Mouse (Mus musculus): ENCODE data around the gene Osbpl10. TPM values are rescaled to one million over a fixed set of nuclear protein-coding genes. Genes with fewer than 3 reads are reported as not detected.
"Not testable (repeated sequence)": the region's sequence is repeated elsewhere in the genome, so short reads cannot be mapped to it uniquely, and the experiment has no call there.

Osbpl10 gene
- polyA plus RNA-seq, 1 experiment from 2014 or later = 2.8 TPM

DNA sequence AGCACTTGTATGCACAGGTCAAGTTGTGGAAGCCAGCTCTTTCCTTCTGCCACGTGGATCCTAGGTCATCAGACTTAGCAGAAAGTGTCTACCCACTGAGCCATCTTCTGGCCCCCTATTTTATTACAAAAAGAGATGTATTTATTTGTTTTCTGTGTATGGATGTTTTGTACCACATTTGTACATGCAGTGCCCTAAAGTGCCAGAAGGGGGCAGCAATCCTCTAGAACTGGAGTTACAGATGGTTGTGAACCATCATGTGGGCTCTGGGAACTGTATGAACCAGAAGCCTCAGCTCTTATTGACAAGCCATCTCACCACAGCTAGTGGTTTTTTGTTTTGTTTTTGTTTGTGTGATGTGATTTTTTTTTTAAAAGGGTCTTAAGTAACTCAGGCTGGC is 25.5 kb upstream of the Osbpl10 start:
- Histone ChIP-seq H3K36me3 (no peaks in the 10 kb centered on the region), H3K4me2 (replicated peaks) (no peak overlapping the region), H3K4me3 (replicated peaks) (no peak overlapping the region), H3K27ac (replicated peaks) (no peak overlapping the region), H3K9me3 (replicated peaks) (no peaks in the 10 kb centered on the region), H3K9ac (no peak overlapping the region), H3K27me3 (no peaks in the 10 kb centered on the region), H3K4me1 (0 out of 2 replicates have a peak, but pooled peaks cover 4% of the 10 kb centered on the region)
- ATAC-seq (ENCODE audit: insufficient number of reproducible peaks, low FRiP score, low TSS enrichment, low read depth) = no peak
- WGBS = 55% methylated on average over 1 of the region's 1 CpGs

DNA sequence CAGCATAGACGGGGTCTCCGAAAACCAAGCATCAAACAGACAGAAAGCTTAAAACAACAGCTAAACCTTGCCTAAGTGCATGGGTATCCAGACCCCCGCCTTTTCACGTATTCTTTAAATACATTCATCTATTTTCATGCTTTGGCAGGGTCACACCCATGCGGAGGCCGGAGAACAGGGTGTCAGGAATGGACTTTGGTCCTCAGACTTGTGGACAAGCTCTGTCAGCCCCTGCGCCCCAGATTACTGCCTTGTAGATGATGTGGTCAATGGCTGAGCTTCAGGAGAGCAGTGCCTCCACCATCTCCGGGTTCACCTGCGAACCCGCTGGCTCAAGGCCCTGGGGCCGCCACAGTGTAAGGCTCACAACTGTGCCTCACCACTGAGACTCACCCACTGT is 23.0 kb upstream of the Osbpl10 start:
- Histone ChIP-seq H3K4me2 (replicated peaks) (no peak overlapping the region), H3K27me3 (no peaks in the 10 kb centered on the region), H3K4me3 (replicated peaks) (no peak overlapping the region), H3K4me1 (no peaks in the 10 kb centered on the region), H3K36me3 (no peaks in the 10 kb centered on the region), H3K27ac (replicated peaks) (no peak overlapping the region), H3K9me3 (replicated peaks) (no peaks in the 10 kb centered on the region), H3K9ac (no peak overlapping the region)
- ATAC-seq (ENCODE audit: insufficient number of reproducible peaks, low FRiP score, low TSS enrichment, low read depth) = no peak
- WGBS = 88% methylated on average over 11 of the region's 11 CpGs

DNA sequence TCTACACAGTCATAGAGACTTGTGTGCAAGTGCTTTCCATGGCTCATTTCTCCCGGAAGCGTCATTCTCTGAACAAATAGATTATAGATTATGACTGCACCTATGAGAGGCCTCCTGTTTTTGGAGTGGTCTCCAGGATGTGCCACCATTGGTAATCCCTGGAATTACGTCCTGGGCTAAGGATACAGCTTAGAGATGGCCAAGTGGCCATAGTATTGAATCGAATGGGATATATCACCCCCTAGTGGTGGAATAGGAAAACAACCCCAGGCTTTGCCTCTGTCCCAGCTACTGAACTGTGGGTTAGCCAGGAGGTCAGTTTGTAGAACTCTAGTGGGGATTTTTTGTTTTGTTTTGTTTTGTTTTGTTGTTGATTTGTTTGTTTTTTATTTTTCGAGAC is 21.4 kb upstream of the Osbpl10 start:
- no peak for ATAC-seq (ENCODE audit: insufficient number of reproducible peaks, low FRiP score, low TSS enrichment, low read depth)
- no peaks in the 10 kb centered on the region for H3K36me3 ChIP-seq
- H3K4me1 ChIP-seq = no peaks in the 10 kb centered on the region
- H3K9ac ChIP-seq = no peak overlapping the region
- no peak overlapping the region for H3K4me3 ChIP-seq (replicated peaks)
- H3K9me3 ChIP-seq (replicated peaks) = no peaks in the 10 kb centered on the region
- no peaks in the 10 kb centered on the region for H3K27me3 ChIP-seq
- no peak overlapping the region for H3K27ac ChIP-seq (replicated peaks)
- no peak overlapping the region for H3K4me2 ChIP-seq (replicated peaks)
- WGBS = 37% methylated on average over 5 of the region's 5 CpGs

DNA sequence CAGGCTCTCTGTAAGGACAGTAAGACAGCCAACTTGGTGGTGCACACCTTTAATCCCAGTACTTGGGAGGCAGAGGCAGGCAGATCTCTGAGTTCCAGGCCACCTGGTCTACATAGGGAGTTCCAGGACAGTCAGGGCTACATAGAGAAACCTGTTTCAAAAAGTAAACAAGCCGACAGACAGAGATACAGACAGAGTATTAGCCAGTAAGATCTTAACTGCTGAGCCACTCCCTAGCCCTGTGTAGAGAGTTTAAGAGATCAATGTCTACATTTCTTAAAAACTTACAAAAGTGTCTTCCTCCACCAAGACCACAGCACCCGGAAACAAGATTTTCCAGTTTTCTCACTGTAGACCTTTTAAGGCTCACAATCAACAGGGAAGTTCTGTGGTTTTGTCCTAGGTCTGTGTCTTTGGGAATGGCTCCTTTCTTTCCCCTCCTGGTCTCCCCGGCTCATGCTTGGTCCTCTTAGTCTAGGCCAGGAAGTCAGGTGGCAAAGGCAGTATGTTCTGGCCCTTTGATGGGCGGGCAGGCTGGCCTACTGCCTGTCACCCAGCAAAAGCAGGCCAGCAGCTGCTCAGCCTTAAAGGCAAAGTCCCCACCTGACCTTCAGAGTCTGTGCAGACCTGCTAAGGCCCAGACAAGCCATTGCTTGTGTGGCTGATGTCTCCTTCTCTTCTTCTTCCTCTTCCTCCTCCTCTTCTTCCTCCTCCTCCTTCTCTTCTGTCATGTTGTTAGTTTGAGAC is 18.2 kb upstream of the Osbpl10 start:
- Histone ChIP-seq H3K9ac (no peak overlapping the region), H3K27ac (replicated peaks) (no peak overlapping the region; the same call in 1 of the 2 replicates), H3K4me1 (no peaks in the 10 kb centered on the region), H3K4me2 (replicated peaks) (no peak overlapping the region), H3K36me3 (no peaks in the 10 kb centered on the region), H3K4me3 (replicated peaks) (no peak overlapping the region), H3K27me3 (no peaks in the 10 kb centered on the region), H3K9me3 (replicated peaks) (no peaks in the 10 kb centered on the region)
- ATAC-seq (ENCODE audit: insufficient number of reproducible peaks, low FRiP score, low TSS enrichment, low read depth) = no peak
- 57% methylated on average over 4 of the region's 4 CpGs for WGBS

DNA sequence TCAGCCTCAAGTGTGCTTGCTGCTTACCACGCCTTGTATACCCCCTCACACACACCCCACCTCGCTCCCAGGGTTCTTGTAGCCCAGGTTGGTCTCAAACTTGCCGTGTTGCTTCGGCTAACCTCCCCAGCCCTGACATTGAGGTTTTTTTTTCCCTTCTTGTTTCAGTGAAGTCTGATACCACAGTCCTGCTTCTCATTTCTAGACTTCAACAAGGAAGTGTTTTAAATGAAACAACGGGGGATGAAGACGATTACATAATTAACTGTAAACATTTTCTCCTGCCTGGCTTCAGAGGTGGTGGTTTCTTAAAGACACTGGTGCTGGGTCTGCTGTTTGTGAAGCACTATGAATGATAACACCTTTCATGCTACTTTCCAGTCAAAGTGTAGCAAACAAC is 17.5 kb upstream of the Osbpl10 start:
- no peak for ATAC-seq (ENCODE audit: insufficient number of reproducible peaks, low FRiP score, low TSS enrichment, low read depth)
- no peaks in the 10 kb centered on the region for H3K36me3 ChIP-seq
- no peaks in the 10 kb centered on the region for H3K9me3 ChIP-seq (replicated peaks)
- no peak overlapping the region for H3K4me3 ChIP-seq (replicated peaks)
- H3K27ac ChIP-seq (replicated peaks) = no peak overlapping the region
- H3K9ac ChIP-seq = no peak overlapping the region
- 59% methylated on average over 6 of the region's 6 CpGs for WGBS
- H3K4me1 ChIP-seq = no peaks in the 10 kb centered on the region
- no peak overlapping the region for H3K4me2 ChIP-seq (replicated peaks)
- no peaks in the 10 kb centered on the region for H3K27me3 ChIP-seq

DNA sequence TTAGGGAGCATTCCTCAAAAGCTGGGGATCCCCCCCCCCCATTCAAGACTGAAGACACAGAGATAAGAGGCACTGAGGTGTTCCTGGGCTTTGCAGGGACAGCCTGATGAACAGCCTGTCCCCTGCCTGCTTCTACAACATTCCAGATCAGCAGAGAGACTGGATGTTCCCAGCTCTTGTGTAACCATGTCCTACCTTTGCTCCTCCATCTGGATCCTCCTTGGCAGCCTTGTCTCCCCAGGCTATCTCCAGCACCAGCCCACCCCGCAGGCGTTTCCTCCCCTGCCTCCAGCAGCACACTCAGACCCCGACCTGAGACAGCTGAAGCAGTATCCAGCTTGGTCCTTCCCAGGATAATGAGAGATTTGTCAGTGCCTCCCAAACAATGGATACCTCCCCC is 14.3 kb upstream of the Osbpl10 start:
- WGBS = 58% methylated on average over 3 of the region's 3 CpGs
- H3K4me1 ChIP-seq = no peaks in the 10 kb centered on the region
- no peaks in the 10 kb centered on the region for H3K36me3 ChIP-seq
- H3K4me3 ChIP-seq (replicated peaks) = no peak overlapping the region
- no peaks in the 10 kb centered on the region for H3K9me3 ChIP-seq (replicated peaks)
- H3K9ac ChIP-seq = no peak overlapping the region
- no peaks in the 10 kb centered on the region for H3K27me3 ChIP-seq
- no peak overlapping the region for H3K4me2 ChIP-seq (replicated peaks)
- no peak for ATAC-seq (ENCODE audit: insufficient number of reproducible peaks, low FRiP score, low TSS enrichment, low read depth)
- no peak overlapping the region for H3K27ac ChIP-seq (replicated peaks)

DNA sequence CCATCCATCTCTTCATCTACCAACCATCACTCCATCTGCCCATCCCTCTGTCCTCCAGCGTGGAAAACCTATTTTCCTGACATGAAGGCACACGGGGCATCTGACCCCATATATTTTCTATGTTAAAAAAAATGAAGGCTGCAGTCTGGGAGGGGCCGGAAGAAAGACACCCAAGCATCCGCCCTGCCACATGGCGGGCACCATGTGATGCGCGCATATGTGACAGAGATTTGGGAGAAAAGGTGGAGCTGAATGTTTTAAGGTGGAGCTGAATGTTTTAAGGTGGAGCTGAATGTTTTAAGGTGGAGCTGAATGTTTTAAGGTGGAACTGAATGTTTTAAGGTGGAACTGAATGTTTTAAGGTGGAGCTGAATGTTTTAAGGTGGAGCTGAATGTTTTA is 12.1 kb upstream of the Osbpl10 start:
- H3K27ac ChIP-seq (replicated peaks); ATAC-seq (ENCODE audit: insufficient number of reproducible peaks, low FRiP score, low TSS enrichment, low read depth): not testable (repeated sequence)
- WGBS = 75% methylated on average over 7 of the region's 7 CpGs

DNA sequence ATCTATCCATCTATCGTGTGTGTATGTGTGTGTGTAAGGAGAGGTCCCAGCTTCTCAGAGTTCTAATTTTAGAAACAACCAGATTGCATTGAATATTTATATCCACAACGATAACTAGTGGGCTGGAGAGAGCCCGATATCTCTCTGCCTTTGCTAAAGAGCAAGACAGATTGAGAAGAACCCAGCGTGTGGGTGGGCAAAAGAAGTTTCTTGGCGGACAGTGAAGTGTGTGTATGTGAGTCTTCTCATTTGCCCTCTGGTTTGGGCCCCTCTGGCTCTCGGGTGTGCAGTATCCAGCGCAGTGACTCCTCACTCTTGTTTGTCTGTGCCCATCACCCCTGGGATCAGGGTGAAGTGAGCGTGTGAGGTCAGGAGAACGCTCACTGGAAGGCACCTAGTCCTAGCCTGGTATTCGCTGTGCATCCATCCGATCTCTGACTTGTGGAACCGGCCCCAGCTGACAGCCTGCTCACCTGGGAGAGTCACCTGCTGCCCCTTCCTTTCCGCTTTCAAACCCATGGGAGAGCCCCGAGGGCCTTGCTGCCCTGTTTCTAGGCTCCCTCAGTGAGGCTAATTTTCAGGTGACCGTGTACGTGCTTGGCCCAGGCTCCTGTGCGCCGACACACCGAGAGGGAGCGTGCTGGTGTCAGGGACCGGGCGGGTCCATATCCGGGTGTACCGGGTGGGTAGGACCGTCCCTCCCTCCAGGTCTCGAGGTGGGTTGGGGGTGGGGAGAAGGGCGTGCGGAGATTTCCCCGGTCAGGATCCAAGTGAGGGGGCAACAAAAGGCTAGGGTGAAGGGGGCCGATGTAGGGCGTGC is 698 bp upstream of the Osbpl10 start:
- Histone ChIP-seq H3K27me3 (0 out of 2 replicates have a peak, but pooled peaks cover 11% of the 10 kb centered on the region), H3K4me2 (replicated peaks) (peak overlapping the region; percentile 85), H3K27ac (replicated peaks) (peak overlapping the region; percentile 74; the same call in 1 of the 2 replicates), H3K36me3 (no peaks in the 10 kb centered on the region), H3K4me3 (replicated peaks) (peak overlapping the region; percentile 71), H3K9me3 (replicated peaks) (no peaks in the 10 kb centered on the region), H3K9ac (peak overlapping the region; percentile 68), H3K4me1 (peaks cover 14% of the 10 kb centered on the region)
- 6% methylated on average over 31 of the region's 31 CpGs for WGBS
- peak; percentile 44; the same call in 1 of the 2 replicates for ATAC-seq (ENCODE audit: insufficient number of reproducible peaks, low FRiP score, low TSS enrichment, low read depth)

More for the DNA sequence above, 12.1 kb upstream of the Osbpl10 start:
- H3K36me3 ChIP-seq; H3K4me1 ChIP-seq; H3K9ac ChIP-seq; H3K27me3 ChIP-seq; H3K4me2 ChIP-seq (replicated peaks); H3K9me3 ChIP-seq (replicated peaks); H3K4me3 ChIP-seq (replicated peaks): not testable (repeated sequence)

DNA sequence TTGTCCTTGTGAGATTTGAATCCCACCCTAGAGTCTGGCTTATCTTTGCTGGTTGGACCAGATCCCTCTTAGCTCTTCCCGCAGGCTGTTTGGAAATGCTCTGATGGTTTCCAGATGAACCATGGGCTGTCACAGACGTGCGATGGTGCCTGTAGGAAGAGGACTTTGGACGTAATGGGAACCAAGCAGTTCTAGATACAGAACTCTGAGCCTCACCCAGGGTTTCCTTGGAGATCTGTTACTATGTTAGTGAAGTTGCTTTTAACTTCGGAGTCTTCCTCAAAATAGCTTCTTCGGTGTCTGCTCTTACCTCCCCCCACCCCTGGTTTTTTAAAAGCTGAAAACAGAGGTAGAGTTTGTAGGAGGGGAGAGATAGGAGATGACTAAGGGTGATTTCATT is 1.6 kb downstream of the Osbpl10 start:
- ATAC-seq (ENCODE audit: insufficient number of reproducible peaks, low FRiP score, low TSS enrichment, low read depth) = no peak
- H3K9me3 ChIP-seq (replicated peaks) = no peaks in the 10 kb centered on the region
- H3K4me2 ChIP-seq (replicated peaks) = peak overlapping the region; percentile 85; the same call in 1 of the 2 replicates
- 46% methylated on average over 6 of the region's 6 CpGs for WGBS
- no peak overlapping the region for H3K9ac ChIP-seq
- H3K4me3 ChIP-seq (replicated peaks) = no peak overlapping the region
- H3K27ac ChIP-seq (replicated peaks) = no peak overlapping the region
- peaks cover 14% of the 10 kb centered on the region for H3K4me1 ChIP-seq
- no peaks in the 10 kb centered on the region for H3K36me3 ChIP-seq
- 0 out of 2 replicates have a peak, but pooled peaks cover 11% of the 10 kb centered on the region for H3K27me3 ChIP-seq

DNA sequence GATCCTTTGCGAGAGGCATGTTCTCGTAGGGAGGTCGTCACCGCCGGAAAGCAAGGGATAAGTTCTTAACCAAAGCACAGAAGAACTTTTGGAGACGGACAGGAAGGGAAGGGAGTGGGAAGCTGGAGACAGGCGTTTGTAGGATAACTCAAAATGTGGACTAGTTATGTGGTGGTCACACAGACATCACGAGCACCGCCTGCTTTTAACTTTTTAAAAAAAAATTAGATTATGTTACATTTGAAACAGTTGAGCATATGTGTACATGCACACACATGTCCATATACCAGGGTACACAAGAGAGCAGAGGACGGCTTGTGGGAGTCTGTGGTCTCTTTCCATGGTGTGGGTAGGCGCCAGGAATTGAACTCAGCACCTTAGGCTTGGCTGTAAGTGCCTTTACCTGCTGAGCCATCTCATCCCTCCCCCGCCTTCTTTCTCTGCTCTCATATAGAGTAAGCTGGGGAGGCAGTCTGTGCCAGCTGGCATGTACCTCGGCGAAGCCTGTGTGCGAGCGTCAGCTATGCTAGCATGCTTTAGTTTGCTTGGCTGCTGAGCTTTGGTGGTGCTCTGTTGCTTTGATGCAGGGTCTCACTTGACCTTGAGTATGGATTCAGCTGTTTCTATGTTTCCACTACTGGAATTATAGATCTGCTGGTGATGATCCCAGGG is 4.5 kb downstream of the Osbpl10 start, which contains the start of gene Rps27rt:
Gene Rps27rt, minus strand, starts transcription at position 51 of the 672 bp plus-strand sequence.
- 87% methylated on average over 16 of the region's 16 CpGs for WGBS
- H3K36me3 ChIP-seq = no peaks in the 10 kb centered on the region
- no peaks in the 10 kb centered on the region for H3K9me3 ChIP-seq (replicated peaks)
- H3K27ac ChIP-seq (replicated peaks) = no peak within 1 kb of the TSS
- peaks cover 10% of the 10 kb centered on the region for H3K4me1 ChIP-seq
- H3K9ac ChIP-seq = no peak within 1 kb of the TSS
- 0 out of 2 replicates have a peak, but pooled peaks cover 9% of the 10 kb centered on the region for H3K27me3 ChIP-seq
- H3K4me2 ChIP-seq (replicated peaks) = no peak within 1 kb of the TSS
- H3K4me3 ChIP-seq (replicated peaks) = no peak within 1 kb of the TSS
- no peak for ATAC-seq (ENCODE audit: insufficient number of reproducible peaks, low FRiP score, low TSS enrichment, low read depth)

DNA sequence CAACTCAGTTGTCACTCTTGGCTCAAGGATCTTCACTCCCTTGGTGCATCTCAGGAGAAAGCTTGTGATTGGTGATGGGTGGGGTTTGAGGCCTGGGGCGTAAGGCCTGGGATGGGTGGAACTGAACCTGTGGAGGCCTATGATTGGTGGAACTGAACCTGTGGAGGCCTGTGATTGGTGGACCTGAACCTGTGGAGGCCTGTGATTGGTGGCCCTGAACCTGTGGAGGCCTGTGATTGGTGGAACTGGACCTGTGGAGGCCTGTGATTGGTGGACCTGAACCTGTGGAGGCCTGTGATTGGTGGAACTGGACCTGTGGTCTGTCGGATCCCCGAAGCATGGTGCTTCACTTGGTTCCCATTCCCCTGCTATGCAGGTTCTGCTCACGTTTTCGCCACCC is 7.4 kb downstream of the Osbpl10 start:
- Histone ChIP-seq H3K9me3 (replicated peaks) (no peaks in the 10 kb centered on the region), H3K4me1 (no peaks in the 10 kb centered on the region), H3K9ac (no peak overlapping the region), H3K27ac (replicated peaks) (no peak overlapping the region), H3K4me3 (replicated peaks) (no peak overlapping the region), H3K4me2 (replicated peaks) (no peak overlapping the region), H3K36me3 (no peaks in the 10 kb centered on the region), H3K27me3 (no peaks in the 10 kb centered on the region)
- ATAC-seq (ENCODE audit: insufficient number of reproducible peaks, low FRiP score, low TSS enrichment, low read depth) = no peak
- 91% methylated on average over 5 of the region's 5 CpGs for WGBS

Measured in embryonic facial prominence, embryonic 15.5 days (tissue).